Mouse (Mus musculus): Measurements from ENCODE around the gene Coa7. TPM values are rescaled to one million over a fixed set of nuclear protein-coding genes. Genes with fewer than 3 reads are reported as not detected.

The Coa7 gene
- polyA plus RNA-seq, 1 experiment from 2014 or later = 50.1 TPM

GRCm38 (mm10) chr4:108339277-108339690, 11.3 kb downstream of the Coa7 start:
- peak; percentile 91 for DNase-seq

GRCm38 (mm10) chr4:108344631-108345083, 16.7 kb downstream of the Coa7 start:
- H3K36me3 ChIP-seq (ENCODE audit: insufficient read depth) = peaks cover 6% of the 10 kb centered on the region; the same call in 1 of the 2 replicates
- ATAC-seq (ENCODE audit: insufficient read depth) = 0 out of 2 replicates have a peak, but pooled peaks have one; percentile 30
- H3K4me1 ChIP-seq (ENCODE audit: insufficient read depth) = peaks cover 20% of the 10 kb centered on the region
- TF ChIP-seq CTCF (IDR thresholded peaks at IDR 0.05; ENCODE audit: low read depth) = no peak
- no peaks in the 10 kb centered on the region for H3K9me3 ChIP-seq (ENCODE audit: low read depth, low read length)
- peak overlapping the region; percentile 79 for H3K27ac ChIP-seq (ENCODE audit: low read depth)
- 16% methylated on average over 7 of the region's 7 CpGs for WGBS
- no peak overlapping the region for H3K4me3 ChIP-seq (ENCODE audit: low read depth, low read length)
- 0 out of 2 replicates have a peak overlapping the region, but pooled peaks have one; percentile 27 for H3K4me2 ChIP-seq
- DNase-seq = peak; percentile 56
- no peak overlapping the region for H3K9ac ChIP-seq
- H3K27me3 ChIP-seq (ENCODE audit: insufficient read depth, low read length) = no peaks in the 10 kb centered on the region

More at GRCm38 (mm10) chr4:108339277-108339690, 11.3 kb downstream of the Coa7 start:
- peaks cover 54% of the 10 kb centered on the region for H3K36me3 ChIP-seq (ENCODE audit: insufficient read depth)
- no peaks in the 10 kb centered on the region for H3K9me3 ChIP-seq (ENCODE audit: low read depth, low read length)
- no peak overlapping the region for H3K4me3 ChIP-seq (ENCODE audit: low read depth, low read length)
- H3K27me3 ChIP-seq (ENCODE audit: insufficient read depth, low read length) = no peaks in the 10 kb centered on the region
- H3K4me1 ChIP-seq (ENCODE audit: insufficient read depth) = no peaks in the 10 kb centered on the region
- peak; percentile 89 for TF ChIP-seq CTCF (IDR thresholded peaks at IDR 0.05; ENCODE audit: low read depth)
- WGBS = 15% methylated on average over 4 of the region's 4 CpGs
- no peak overlapping the region for H3K4me2 ChIP-seq
- 0 out of 2 replicates have a peak overlapping the region, but pooled peaks have one; percentile 5 for H3K27ac ChIP-seq (ENCODE audit: low read depth)
- ATAC-seq (ENCODE audit: insufficient read depth) = peak; percentile 85
- no peak overlapping the region for H3K9ac ChIP-seq

DNA sequence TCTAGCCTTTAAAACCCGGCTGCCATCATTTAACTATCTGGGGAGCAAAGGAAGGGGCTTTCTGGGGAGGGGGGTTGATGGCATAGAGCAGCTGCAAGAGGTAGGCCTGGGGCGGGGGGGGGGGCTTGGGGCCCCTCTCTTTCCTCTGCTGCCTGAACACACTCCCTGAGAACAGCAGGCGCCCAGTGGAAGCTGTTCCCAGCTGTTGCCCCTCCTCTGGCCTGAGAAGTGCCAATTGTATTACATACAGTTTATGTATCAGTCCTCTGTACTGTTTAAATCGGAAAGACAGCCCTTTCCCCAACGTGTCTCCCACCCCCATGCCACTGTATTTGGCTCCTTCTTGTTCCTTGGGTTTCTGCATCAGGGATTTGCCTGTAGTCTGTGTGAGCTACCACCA, 17.9 kb downstream of the Coa7 start:
- Histone ChIP-seq H3K4me1 (ENCODE audit: insufficient read depth) (peaks cover 29% of the 10 kb centered on the region), H3K4me3 (ENCODE audit: low read depth, low read length) (no peak overlapping the region), H3K36me3 (ENCODE audit: insufficient read depth) (no peaks in the 10 kb centered on the region), H3K9me3 (ENCODE audit: low read depth, low read length) (no peaks in the 10 kb centered on the region), H3K27me3 (ENCODE audit: insufficient read depth, low read length) (no peaks in the 10 kb centered on the region), H3K4me2 (no peak overlapping the region), H3K27ac (ENCODE audit: low read depth) (peak overlapping the region; percentile 34), H3K9ac (no peak overlapping the region)
- TF ChIP-seq CTCF (IDR thresholded peaks at IDR 0.05; ENCODE audit: low read depth) = no peak
- ATAC-seq (ENCODE audit: insufficient read depth) (peak; percentile 23; the same call in 1 of the 2 replicates), DNase-seq (peak; percentile 53)
- 22% methylated on average over 5 of the region's 5 CpGs for WGBS

DNA sequence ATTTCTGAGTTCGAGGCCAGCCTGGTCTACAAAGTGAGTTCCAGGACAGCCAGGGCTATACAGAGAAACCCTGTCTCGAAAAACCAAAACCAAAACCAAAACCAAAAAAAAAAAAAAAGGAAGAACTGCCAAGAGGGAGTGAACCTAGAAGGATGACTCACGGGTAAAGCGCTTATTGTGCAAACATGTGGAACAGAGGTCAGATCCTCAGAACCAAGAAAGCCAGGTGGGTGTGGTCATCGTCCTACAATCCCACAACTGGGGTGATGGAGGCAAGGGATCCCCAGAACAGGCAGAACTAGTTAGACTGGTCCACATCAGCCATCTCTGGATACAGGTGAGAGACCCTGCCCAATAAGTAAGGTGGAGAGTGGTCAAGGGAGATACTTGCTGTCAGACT, 19.2 kb downstream of the Coa7 start:
- 78% methylated on average over 4 of the region's 5 CpGs for WGBS
- no peaks in the 10 kb centered on the region for H3K9me3 ChIP-seq (ENCODE audit: low read depth, low read length)
- peaks cover 37% of the 10 kb centered on the region for H3K4me1 ChIP-seq (ENCODE audit: insufficient read depth)
- DNase-seq (peak; percentile 50), ATAC-seq (ENCODE audit: insufficient read depth) (no peak)
- no peaks in the 10 kb centered on the region for H3K27me3 ChIP-seq (ENCODE audit: insufficient read depth, low read length)
- TF ChIP-seq CTCF (IDR thresholded peaks at IDR 0.05; ENCODE audit: low read depth) = no peak
- H3K4me2 ChIP-seq = no peak overlapping the region
- no peak overlapping the region for H3K27ac ChIP-seq (ENCODE audit: low read depth)
- no peaks in the 10 kb centered on the region for H3K36me3 ChIP-seq (ENCODE audit: insufficient read depth)
- no peak overlapping the region for H3K4me3 ChIP-seq (ENCODE audit: low read depth, low read length)
- H3K9ac ChIP-seq = no peak overlapping the region

GRCm38 (mm10) chr4:108348256-108348875, 20.4 kb downstream of the Coa7 start:
- no peak for ATAC-seq (ENCODE audit: insufficient read depth)
- DNase-seq = no peak
- WGBS = 40% methylated on average over 5 of the region's 5 CpGs
- no peaks in the 10 kb centered on the region for H3K27me3 ChIP-seq (ENCODE audit: insufficient read depth, low read length)
- H3K27ac ChIP-seq (ENCODE audit: low read depth) = peak overlapping the region; percentile 76
- H3K9me3 ChIP-seq (ENCODE audit: low read depth, low read length) = no peaks in the 10 kb centered on the region
- TF ChIP-seq CTCF (IDR thresholded peaks at IDR 0.05; ENCODE audit: low read depth) = no peak
- no peak overlapping the region for H3K4me2 ChIP-seq
- no peak overlapping the region for H3K4me3 ChIP-seq (ENCODE audit: low read depth, low read length)
- H3K4me1 ChIP-seq (ENCODE audit: insufficient read depth) = peaks cover 37% of the 10 kb centered on the region
- no peak overlapping the region for H3K9ac ChIP-seq
- no peaks in the 10 kb centered on the region for H3K36me3 ChIP-seq (ENCODE audit: insufficient read depth)

GRCm38 (mm10) chr4:108349064-108349463, 21.1 kb downstream of the Coa7 start:
- Histone ChIP-seq H3K4me1 (ENCODE audit: insufficient read depth) (peaks cover 37% of the 10 kb centered on the region), H3K36me3 (ENCODE audit: insufficient read depth) (no peaks in the 10 kb centered on the region), H3K27me3 (ENCODE audit: insufficient read depth, low read length) (no peaks in the 10 kb centered on the region), H3K9me3 (ENCODE audit: low read depth, low read length) (no peaks in the 10 kb centered on the region), H3K4me3 (ENCODE audit: low read depth, low read length) (no peak overlapping the region), H3K9ac (no peak overlapping the region), H3K4me2 (no peak overlapping the region), H3K27ac (ENCODE audit: low read depth) (peak overlapping the region; percentile 76)
- ATAC-seq (ENCODE audit: insufficient read depth) (no peak), DNase-seq (no peak)
- 74% methylated on average over 3 of the region's 3 CpGs for WGBS
- TF ChIP-seq CTCF (IDR thresholded peaks at IDR 0.05; ENCODE audit: low read depth) = no peak

DNA sequence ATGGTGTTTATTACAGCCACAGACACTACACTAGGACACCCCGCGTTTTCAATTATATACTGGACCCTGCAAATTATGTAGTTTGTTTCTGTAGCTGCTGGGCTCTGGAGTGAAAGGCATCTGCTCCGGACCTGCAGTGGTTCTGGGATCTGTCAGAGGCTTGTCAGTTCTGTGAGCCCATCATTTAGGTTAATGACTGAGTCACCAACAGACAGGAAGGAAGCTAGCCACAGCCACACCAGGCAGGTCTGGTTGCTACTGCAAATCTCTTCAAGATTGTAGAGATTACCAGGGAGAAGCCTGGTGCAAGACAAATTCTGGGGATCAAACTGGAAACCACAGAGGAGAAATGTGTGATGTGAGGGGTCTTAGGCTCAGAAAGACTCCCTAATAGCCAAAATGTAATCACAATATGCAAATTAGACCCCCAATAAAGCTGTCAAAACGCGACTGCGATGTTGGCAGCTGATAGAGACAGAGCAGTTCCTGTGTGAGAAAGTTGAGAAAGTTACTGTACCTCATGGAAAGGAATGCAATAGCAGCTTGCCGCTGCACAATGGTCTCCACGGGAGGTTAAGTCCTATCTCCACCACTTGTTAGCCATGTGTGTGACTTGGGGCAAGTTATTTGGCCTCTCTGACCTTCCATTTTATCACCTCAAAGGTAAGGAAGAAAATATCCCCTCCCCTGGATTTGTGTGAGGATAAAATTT, 22.1 kb downstream of the Coa7 start:
- no peaks in the 10 kb centered on the region for H3K27me3 ChIP-seq (ENCODE audit: insufficient read depth, low read length)
- H3K9ac ChIP-seq = no peak overlapping the region
- peak overlapping the region; percentile 89 for H3K27ac ChIP-seq (ENCODE audit: low read depth)
- H3K4me1 ChIP-seq (ENCODE audit: insufficient read depth) = peaks cover 38% of the 10 kb centered on the region
- H3K36me3 ChIP-seq (ENCODE audit: insufficient read depth) = no peaks in the 10 kb centered on the region
- WGBS = 33% methylated on average over 8 of the region's 8 CpGs
- no peak overlapping the region for H3K4me3 ChIP-seq (ENCODE audit: low read depth, low read length)
- TF ChIP-seq CTCF (IDR thresholded peaks at IDR 0.05; ENCODE audit: low read depth) = no peak
- DNase-seq (no peak), ATAC-seq (ENCODE audit: insufficient read depth) (no peak)
- no peaks in the 10 kb centered on the region for H3K9me3 ChIP-seq (ENCODE audit: low read depth, low read length)
- H3K4me2 ChIP-seq = no peak overlapping the region

Data from lung, embryonic 14.5 days (tissue).